Mouse (Mus musculus): ENCODE results near the gene Glp2r. TPM values are rescaled to one million over a fixed set of nuclear protein-coding genes. Genes with fewer than 3 reads are reported as not detected.

Gene Glp2r
- polyA plus RNA-seq, 1 experiment: not detected

DNA sequence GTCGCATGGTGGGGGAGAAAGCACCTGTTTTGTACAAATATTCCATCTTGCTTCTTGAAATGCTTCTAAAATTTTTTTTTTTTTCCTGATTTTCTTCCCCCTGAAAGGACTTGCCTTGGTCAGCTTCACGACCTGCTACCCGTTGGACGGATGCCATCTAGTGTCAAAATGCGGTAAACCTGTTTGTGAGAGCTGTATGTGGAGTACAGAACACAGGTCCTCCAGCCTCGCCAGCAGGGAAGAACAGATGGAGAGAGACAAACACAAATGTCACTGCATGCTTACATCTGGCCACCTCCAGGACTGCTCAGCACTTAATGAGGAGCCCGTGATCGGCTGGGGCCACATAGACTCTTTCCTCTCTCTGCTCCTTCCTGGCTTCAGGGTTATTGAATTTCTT is 1.6 kb upstream of the Glp2r start:
- Histone ChIP-seq H3K27ac (ENCODE audit: insufficient read depth, low read length) (no peak overlapping the region), H3K27me3 (ENCODE audit: control insufficient read depth, insufficient read depth, low read length, poor library complexity, severe bottlenecking) (no peaks in the 10 kb centered on the region), H3K4me3 (ENCODE audit: low read depth, low read length) (no peak overlapping the region), H3K4me1 (ENCODE audit: control insufficient read depth, insufficient read depth, low read length) (no peaks in the 10 kb centered on the region), H3K36me3 (ENCODE audit: control insufficient read depth, insufficient read depth, low read length, poor library complexity, severe bottlenecking) (no peaks in the 10 kb centered on the region), H3K9ac (ENCODE audit: low read depth, poor library complexity, severe bottlenecking) (no peak overlapping the region), H3K9me3 (replicated peaks; ENCODE audit: control insufficient read depth, insufficient read depth, low read length, poor library complexity, severe bottlenecking) (no peaks in the 10 kb centered on the region)
- TF ChIP-seq EP300 (IDR thresholded peaks at IDR 0.05; ENCODE audit: insufficient read depth, low read depth, low read length) (no peak), CTCF (IDR thresholded peaks at IDR 0.05; ENCODE audit: low read depth, low read length) (peak; percentile 36)

DNA sequence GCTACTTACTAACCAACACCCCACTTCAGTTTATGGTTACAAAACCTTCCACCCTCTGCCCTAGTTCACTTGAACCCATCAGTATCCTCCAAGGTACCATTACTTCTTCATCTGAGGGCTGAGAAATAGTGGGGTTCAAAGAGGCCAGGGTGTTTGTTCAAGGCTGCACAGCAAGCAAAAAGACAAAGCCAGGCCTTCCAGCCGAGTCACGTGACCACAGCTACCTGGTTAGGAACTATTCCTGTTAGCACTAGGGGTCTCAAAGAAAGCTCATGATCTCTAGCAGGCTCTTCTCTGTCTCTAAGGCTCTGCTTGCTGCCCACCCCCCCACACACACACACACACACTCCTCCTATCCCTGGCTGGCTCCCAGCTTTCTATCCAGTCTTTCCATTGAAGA is 738 bp upstream of the Glp2r start:
- TF ChIP-seq POLR2A (IDR thresholded peaks at IDR 0.05; ENCODE audit: insufficient read depth, low read length) (no peak), EP300 (IDR thresholded peaks at IDR 0.05; ENCODE audit: insufficient read depth, low read depth, low read length) (no peak), CTCF (IDR thresholded peaks at IDR 0.05; ENCODE audit: low read depth, low read length) (no peak)
- no peak overlapping the region for H3K4me3 ChIP-seq (ENCODE audit: low read depth, low read length)
- no peaks in the 10 kb centered on the region for H3K4me1 ChIP-seq (ENCODE audit: control insufficient read depth, insufficient read depth, low read length)
- H3K9ac ChIP-seq (ENCODE audit: low read depth, poor library complexity, severe bottlenecking): no peak overlapping the region
- H3K27ac ChIP-seq (ENCODE audit: insufficient read depth, low read length): no peak overlapping the region
- no peaks in the 10 kb centered on the region for H3K27me3 ChIP-seq (ENCODE audit: control insufficient read depth, insufficient read depth, low read length, poor library complexity, severe bottlenecking)
- no peaks in the 10 kb centered on the region for H3K9me3 ChIP-seq (replicated peaks; ENCODE audit: control insufficient read depth, insufficient read depth, low read length, poor library complexity, severe bottlenecking)
- no peaks in the 10 kb centered on the region for H3K36me3 ChIP-seq (ENCODE audit: control insufficient read depth, insufficient read depth, low read length, poor library complexity, severe bottlenecking)

DNA sequence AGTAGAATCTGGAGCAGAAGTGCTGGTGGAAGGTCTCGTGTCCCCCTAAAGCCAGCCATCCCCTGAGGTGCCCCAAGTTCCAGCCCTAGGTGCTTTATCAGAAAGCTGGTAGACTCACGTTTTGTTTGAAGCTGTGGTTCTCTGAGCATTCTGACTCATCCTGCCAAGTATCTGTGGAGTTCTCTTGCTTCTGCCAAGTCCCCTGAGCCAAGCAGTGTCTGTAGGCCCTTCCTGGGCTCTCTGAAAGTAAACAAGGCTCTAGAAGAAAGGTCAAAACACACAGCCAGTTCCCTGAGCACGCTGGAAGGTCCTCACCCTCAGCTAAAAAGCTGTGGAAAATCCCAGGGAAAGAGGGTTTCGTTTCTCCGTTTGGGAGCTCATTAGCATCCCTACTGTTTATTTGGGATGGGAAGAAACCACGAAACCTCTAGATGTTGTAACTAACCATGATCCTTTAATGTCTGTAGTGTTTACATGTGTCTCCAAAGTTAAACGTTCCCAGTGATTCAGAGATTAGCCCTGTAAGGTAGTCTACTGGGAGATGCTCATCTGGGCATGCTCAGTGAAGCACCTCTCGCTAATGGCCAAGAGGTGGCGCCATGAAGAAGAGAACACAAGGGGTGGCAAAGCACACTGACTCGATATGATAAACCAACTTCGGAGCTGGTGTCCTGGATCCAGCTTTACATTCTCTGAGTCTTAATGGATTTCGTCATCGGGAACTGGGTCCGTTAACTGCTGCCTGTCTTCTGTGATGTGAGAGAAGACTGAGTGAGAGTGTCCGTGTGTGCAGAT is 13.4 kb downstream of the Glp2r start:
- H3K4me1 ChIP-seq (ENCODE audit: control insufficient read depth, insufficient read depth, low read length): no peaks in the 10 kb centered on the region

DNA sequence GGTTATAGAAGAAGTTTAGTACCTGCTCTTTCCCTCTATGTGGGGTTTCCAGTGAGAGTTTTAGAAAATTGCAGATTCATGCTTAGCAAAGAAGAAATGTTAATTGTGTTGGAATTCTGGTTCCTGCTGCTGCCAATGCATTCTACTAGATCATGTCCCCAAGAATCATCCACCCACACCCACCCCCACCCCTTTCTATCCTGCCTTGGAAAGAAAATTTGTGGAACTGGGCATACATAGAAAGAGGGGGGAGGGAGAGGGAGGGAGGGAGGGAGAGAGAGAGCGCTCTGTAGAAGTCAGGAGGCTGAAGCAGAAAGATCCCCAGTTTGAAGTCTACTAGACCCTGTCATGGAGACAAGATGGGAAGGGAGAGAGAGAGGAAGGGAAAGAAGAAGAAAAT is 14.7 kb downstream of the Glp2r start:
- H3K9ac ChIP-seq (ENCODE audit: low read depth, poor library complexity, severe bottlenecking): no peak overlapping the region

More for the DNA sequence above, 13.4 kb downstream of the Glp2r start:
- H3K36me3 ChIP-seq (ENCODE audit: control insufficient read depth, insufficient read depth, low read length, poor library complexity, severe bottlenecking): no peaks in the 10 kb centered on the region
- H3K9ac ChIP-seq (ENCODE audit: low read depth, poor library complexity, severe bottlenecking): no peak overlapping the region
- no peaks in the 10 kb centered on the region for H3K9me3 ChIP-seq (replicated peaks; ENCODE audit: control insufficient read depth, insufficient read depth, low read length, poor library complexity, severe bottlenecking)
- no peak overlapping the region for H3K4me3 ChIP-seq (ENCODE audit: low read depth, low read length)
- peaks cover 2% of the 10 kb centered on the region; the same call in 1 of the 2 replicates for H3K27me3 ChIP-seq (ENCODE audit: control insufficient read depth, insufficient read depth, low read length, poor library complexity, severe bottlenecking)
- H3K27ac ChIP-seq (ENCODE audit: insufficient read depth, low read length): no peak overlapping the region
- TF ChIP-seq POLR2A (IDR thresholded peaks at IDR 0.05; ENCODE audit: insufficient read depth, low read length): no peak
- TF ChIP-seq CTCF (IDR thresholded peaks at IDR 0.05; ENCODE audit: low read depth, low read length): peak; percentile 46
- TF ChIP-seq EP300 (IDR thresholded peaks at IDR 0.05; ENCODE audit: insufficient read depth, low read depth, low read length): no peak

DNA sequence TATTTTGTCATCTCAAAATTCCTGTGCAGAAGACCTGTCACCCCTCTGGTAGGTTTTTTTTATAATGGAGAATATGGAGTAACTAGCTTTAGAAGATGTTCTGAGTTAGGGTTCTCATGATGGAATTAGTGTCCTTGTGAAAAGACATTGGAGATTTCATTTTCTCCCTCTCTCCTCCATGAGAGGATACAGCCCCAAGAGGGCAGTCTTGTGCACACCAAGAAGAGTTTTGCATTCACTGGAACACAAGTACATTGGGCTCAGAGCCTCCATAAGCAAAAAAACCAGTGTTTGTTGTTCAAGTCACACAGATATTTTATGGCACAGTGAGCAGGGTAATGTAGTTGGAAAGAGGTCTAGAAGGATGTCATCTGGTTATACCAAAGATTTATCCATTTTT is 29.4 kb downstream of the Glp2r start:
- Histone ChIP-seq H3K4me1 (ENCODE audit: control insufficient read depth, insufficient read depth, low read length) (no peaks in the 10 kb centered on the region), H3K9me3 (replicated peaks; ENCODE audit: control insufficient read depth, insufficient read depth, low read length, poor library complexity, severe bottlenecking) (no peaks in the 10 kb centered on the region), H3K36me3 (ENCODE audit: control insufficient read depth, insufficient read depth, low read length, poor library complexity, severe bottlenecking) (no peaks in the 10 kb centered on the region), H3K9ac (ENCODE audit: low read depth, poor library complexity, severe bottlenecking) (no peak overlapping the region), H3K27ac (ENCODE audit: insufficient read depth, low read length) (no peak overlapping the region), H3K4me3 (ENCODE audit: low read depth, low read length) (no peak overlapping the region), H3K27me3 (ENCODE audit: control insufficient read depth, insufficient read depth, low read length, poor library complexity, severe bottlenecking) (no peaks in the 10 kb centered on the region)
- no peak for TF ChIP-seq CTCF (IDR thresholded peaks at IDR 0.05; ENCODE audit: low read depth, low read length)
- TF ChIP-seq EP300 (IDR thresholded peaks at IDR 0.05; ENCODE audit: insufficient read depth, low read depth, low read length): no peak
- TF ChIP-seq POLR2A (IDR thresholded peaks at IDR 0.05; ENCODE audit: insufficient read depth, low read length): no peak

More for the DNA sequence above, 14.7 kb downstream of the Glp2r start:
- Histone ChIP-seq H3K9me3 (replicated peaks; ENCODE audit: control insufficient read depth, insufficient read depth, low read length, poor library complexity, severe bottlenecking) (no peaks in the 10 kb centered on the region), H3K27ac (ENCODE audit: insufficient read depth, low read length) (no peak overlapping the region), H3K4me1 (ENCODE audit: control insufficient read depth, insufficient read depth, low read length) (no peaks in the 10 kb centered on the region), H3K4me3 (ENCODE audit: low read depth, low read length) (no peak overlapping the region), H3K36me3 (ENCODE audit: control insufficient read depth, insufficient read depth, low read length, poor library complexity, severe bottlenecking) (no peaks in the 10 kb centered on the region), H3K27me3 (ENCODE audit: control insufficient read depth, insufficient read depth, low read length, poor library complexity, severe bottlenecking) (peaks cover 2% of the 10 kb centered on the region; the same call in 1 of the 2 replicates)
- TF ChIP-seq CTCF (IDR thresholded peaks at IDR 0.05; ENCODE audit: low read depth, low read length): no peak
- no peak for TF ChIP-seq POLR2A (IDR thresholded peaks at IDR 0.05; ENCODE audit: insufficient read depth, low read length)
- TF ChIP-seq EP300 (IDR thresholded peaks at IDR 0.05; ENCODE audit: insufficient read depth, low read depth, low read length): no peak

DNA sequence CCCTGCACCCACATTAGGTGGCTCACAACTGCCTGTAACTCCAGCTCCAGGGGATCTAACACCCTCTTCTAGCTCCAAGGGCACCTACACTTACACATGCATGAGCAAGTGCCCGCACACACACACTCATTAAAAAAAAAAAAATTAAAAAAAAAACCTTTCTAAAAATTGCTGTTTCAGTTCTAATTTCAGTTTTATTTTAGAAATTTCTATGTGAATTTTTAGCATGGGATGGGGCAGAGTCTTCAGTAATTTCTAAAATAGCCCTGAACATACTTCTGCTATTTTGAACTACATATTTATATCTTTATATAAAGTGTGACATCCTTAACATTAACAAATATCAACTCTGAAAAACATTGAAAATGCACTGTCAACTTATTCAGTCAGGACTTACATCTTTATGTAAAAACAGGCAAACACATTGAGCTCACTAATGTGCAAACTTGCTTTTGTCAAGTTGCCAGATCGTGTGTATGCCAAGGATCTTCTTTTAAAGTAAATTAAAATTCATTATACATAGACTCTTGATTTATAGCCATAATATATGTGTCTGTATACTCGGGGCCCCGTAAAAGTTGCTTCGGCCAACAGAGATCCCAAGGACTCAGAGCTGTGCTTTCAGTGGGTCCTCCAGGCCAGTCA is 32.0 kb downstream of the Glp2r start:
- Histone ChIP-seq H3K27me3 (ENCODE audit: control insufficient read depth, insufficient read depth, low read length, poor library complexity, severe bottlenecking) (no peaks in the 10 kb centered on the region), H3K36me3 (ENCODE audit: control insufficient read depth, insufficient read depth, low read length, poor library complexity, severe bottlenecking) (no peaks in the 10 kb centered on the region), H3K4me1 (ENCODE audit: control insufficient read depth, insufficient read depth, low read length) (no peaks in the 10 kb centered on the region), H3K4me3 (ENCODE audit: low read depth, low read length) (no peak overlapping the region), H3K9ac (ENCODE audit: low read depth, poor library complexity, severe bottlenecking) (no peak overlapping the region), H3K9me3 (replicated peaks; ENCODE audit: control insufficient read depth, insufficient read depth, low read length, poor library complexity, severe bottlenecking) (no peaks in the 10 kb centered on the region), H3K27ac (ENCODE audit: insufficient read depth, low read length) (no peak overlapping the region)
- TF ChIP-seq EP300 (IDR thresholded peaks at IDR 0.05; ENCODE audit: insufficient read depth, low read depth, low read length): no peak
- TF ChIP-seq POLR2A (IDR thresholded peaks at IDR 0.05; ENCODE audit: insufficient read depth, low read length): no peak
- TF ChIP-seq CTCF (IDR thresholded peaks at IDR 0.05; ENCODE audit: low read depth, low read length): no peak
